Mouse (Mus musculus) spleen, adult 12 weeks (tissue): ENCODE data around the gene Tmem169.

ENCODE experiments used
- DNase-seq: peaks from one replicate; pipeline ENCODE4 v3.0.0; 2022; ENCODE audit warnings: low spot score

The Tmem169 gene

DNA sequence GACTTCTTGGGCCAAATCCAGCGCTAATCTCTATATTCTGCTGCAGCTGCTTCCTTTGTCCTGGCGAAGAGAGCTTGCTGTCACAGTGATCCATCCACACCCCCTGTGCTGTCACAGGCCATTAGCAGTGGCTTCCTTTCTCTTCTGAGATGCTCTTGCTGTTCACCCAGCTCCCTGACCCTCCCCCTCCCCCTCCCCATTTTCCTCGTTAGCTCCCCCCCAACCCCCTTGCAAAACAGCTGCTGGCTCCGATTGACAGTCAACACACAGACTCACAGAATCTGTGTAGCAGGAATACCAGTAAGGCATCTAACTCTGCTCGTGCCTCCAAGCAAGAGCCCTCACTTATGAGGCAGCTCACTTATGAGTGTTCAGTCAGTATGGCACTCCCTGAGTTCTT lies 2.7 kb downstream of the Tmem169 start:
- DNase-seq: no peak

DNA sequence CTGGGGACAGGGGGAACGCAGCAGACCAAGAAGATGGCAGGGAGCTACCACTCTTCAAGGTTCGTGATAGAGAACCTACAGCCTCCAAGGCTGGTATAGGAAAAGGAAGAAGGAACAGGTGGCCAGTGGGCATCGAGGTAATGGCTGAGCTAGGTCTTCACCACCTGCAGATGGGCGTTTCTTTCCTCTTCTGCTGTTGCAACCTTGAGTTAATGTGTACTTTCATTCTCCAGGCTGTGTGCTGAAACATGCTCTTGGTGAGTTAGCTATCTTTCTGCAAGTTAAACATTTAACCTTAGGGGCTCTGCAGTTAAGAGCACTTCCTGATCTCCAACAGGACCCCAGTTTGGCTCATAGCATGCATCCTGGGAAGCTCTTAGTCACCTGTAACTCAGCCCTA lies 3.7 kb downstream of the Tmem169 start:
- no peak for DNase-seq

- DNase-seq: no peak
Measured at GRCm38 (mm10) chr1:72288527-72289150, 4.5 kb downstream of the Tmem169 start.

GRCm38 (mm10) chr1:72290896-72291295 lies 6.7 kb downstream of the Tmem169 start:
- no peak for DNase-seq

DNA sequence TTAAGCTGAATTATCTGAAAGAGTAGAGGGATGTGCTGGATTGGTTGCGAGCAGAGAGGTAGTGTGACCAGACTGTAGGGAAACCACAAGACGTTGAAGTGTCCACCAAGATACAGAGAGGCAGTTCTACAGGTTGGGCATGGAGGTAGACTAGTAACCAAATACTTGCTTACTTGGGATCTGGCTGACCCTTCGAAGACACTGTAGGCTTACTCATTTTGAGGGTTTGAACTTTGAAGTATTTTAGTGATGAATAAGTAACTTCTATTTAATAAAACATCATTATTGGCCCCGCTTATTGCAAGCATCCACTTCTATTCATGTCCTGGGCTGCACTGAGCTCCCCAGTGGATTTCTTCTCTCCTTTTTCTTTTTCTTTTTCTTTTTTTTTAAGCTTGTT lies 7.3 kb downstream of the Tmem169 start:
- no peak for DNase-seq

DNA sequence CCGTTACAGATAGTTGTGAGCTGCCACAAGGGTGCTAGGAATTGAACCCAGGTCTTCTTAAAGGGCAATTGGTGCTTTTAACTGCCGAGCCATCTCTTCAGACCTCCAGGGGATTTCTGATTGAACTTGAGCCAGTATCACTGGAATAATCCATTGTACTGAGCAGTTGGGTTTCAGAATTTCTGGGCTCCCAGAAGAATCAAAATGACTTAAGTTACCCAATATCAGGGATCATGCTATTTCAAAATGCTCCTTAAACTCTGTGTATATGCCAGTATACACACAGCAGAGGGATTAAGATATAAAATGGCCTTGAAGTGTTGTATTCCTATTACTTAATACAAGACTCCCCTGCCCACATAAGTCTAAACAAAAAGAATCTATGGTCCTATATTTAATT lies 7.8 kb downstream of the Tmem169 start:
- no peak for DNase-seq

GRCm38 (mm10) chr1:72293869-72294663 lies 9.9 kb downstream of the Tmem169 start:
- DNase-seq: no peak

DNA sequence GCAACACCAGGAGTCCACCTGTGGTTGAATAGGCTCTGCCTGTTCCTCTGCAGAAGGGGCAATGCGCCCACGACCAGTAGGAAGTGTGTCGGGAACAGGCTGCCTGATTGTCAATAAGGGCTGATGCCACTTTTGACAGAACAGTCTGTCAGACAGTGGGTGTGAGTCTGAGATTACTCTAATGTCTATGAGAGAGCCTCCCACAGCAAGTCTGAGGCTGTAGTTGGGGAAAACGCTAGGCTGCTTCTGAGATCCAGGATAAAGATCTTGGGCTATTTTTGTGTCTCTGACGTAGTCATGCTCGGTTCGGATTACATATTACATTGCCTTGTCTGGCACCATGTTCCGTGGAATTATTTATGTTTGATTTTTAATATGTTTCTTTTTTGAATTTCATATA lies 11.6 kb downstream of the Tmem169 start:
- DNase-seq: no peak

GRCm38 (mm10) chr1:72301845-72302244 lies 17.7 kb downstream of the Tmem169 start:
- no peak for DNase-seq

- DNase-seq: no peak
Measured at GRCm38 (mm10) chr1:72306241-72306640, 22.1 kb downstream of the Tmem169 start.

DNA sequence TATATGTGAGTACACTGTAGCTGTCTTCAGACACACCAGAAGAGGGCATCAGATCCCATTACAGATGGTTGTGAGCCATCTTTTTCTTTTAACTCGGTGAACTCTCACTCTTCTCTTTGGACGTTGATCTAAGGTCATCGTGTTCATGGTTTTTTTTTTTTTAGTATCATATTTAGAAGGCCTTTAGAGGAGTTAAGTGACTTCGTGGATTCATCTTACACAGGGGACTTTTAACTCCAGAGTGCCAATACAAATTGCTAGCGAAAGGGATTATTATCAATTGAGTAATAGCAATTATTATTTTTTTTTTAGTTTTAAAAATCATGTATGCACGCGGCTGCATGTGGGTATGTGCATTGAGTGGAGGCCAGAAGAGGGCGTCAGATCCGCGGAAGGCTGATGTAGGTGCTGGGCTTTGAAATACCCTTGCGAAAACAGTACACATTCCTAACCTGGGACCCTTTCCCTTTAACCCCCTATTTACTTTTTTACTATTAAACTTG lies 22.6 kb downstream of the Tmem169 start:
- no peak for DNase-seq

DNA sequence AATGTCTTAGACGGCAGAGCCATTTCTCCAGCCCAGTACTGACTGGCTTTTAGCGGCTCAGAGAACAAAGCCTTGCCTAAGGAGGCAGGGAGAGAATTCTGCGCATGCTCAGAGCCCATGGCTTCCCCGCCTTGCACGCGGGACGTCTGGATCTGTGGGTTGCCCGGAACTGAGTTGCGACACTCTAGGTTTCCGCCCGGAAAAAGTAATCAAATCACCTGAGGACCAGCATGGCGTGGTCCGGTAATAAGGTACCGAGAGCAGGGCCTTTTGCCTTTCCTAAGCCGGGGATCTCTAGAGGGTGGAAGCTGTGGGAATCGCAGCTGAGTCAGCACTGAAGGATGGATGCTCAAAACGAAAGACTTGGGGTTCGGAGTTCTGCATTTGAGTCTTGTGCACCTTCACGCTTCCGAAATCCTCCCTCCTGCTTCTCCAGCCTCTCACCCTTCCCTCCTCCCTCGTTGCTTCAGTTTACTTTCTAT lies 23.2 kb downstream of the Tmem169 start, which contains the start of gene Xrcc5:
Gene Xrcc5, plus strand, starts transcription at position 105 of the 482 bp plus-strand sequence.
- DNase-seq: peak; percentile 75

GRCm38 (mm10) chr1:72308919-72309318 lies 24.8 kb downstream of the Tmem169 start:
- DNase-seq: no peak

DNA sequence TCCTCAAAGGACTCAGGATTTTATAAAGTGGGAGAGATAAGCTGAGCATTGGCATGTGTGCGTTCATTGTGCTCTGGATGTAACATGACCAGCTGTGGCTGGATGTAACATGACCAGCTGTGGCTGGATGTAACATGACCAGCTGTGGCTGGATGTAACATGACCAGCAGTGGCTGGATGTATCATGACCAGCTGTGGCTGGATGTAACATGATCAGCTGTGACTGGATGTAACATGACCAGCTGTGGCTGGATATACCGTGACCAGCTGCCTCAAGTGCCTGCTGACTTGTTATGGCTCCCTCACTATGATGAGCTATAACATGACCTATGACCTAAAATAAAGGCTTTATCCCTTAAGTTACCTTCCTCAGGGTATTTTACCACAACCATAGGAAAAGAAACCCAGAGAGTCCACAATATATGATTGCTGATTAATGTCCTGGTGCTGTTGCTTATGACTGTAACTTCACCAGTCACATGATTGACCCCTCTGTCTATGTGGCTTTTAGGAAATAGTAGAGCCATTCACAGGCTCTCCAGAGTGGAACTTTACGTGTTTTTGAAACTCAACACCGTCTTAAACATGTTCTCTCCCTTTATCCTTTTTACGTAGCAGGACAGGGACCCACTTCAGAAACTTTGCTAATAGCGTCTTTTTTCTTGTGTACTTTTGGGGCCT lies 25.7 kb downstream of the Tmem169 start:
- DNase-seq: no peak

DNA sequence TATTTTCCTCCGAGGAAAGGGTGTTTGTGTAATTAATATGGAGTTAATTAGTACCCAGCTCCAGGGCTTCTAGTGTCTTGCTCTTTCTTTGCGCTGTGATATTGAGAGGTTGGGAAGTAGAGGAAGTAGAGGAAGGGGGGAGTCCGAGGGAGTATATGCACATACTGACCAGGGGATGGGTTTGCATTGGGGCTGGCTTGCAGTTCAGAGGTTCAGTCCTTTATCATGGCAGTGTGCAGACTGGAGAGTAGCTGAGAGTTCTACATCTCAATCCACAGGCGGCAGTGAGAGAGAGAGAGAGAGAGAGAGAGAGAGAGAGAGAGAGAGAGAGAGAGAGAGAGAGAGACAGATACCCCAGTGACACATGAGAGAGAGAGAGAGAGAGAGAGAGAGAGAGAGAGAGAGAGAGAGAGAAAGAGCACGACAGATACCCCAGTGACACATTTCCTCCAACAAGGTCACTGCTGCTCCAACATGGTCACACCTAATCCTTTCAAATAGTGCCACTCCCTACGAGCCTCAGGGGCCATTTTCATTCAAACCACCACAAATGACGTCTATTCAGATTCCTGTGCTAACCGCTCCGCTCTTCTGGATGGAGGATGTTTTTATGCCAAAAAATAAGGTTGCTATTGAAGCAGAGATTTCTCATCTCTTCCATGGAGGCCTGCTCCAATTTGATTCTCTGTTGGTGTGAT lies 28.7 kb downstream of the Tmem169 start:
- DNase-seq: no peak

GRCm38 (mm10) chr1:72313399-72314039 lies 29.4 kb downstream of the Tmem169 start:
- DNase-seq: no peak

- DNase-seq: no peak
Measured at GRCm38 (mm10) chr1:72315447-72315846, 31.3 kb downstream of the Tmem169 start.

DNA sequence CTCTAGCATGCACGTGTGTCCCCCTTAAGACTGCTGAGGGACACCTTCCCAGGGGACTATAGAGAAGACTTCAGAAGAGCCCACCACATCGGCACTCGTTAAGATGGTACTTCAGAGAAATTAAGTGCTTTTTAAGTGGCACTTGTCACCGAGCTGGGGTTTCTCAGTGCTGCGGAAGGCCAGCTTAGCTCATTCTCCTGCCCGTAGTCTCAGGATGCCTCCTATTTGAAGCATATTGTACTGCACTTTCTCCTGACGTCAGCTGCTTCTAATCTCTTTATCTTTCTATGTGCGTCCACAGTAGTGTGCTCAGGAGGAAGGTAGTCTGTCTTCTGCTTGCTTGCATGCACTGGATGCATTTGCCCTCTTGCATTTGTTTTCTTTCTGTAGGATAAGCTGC lies 32.2 kb downstream of the Tmem169 start:
- no peak for DNase-seq

DNA sequence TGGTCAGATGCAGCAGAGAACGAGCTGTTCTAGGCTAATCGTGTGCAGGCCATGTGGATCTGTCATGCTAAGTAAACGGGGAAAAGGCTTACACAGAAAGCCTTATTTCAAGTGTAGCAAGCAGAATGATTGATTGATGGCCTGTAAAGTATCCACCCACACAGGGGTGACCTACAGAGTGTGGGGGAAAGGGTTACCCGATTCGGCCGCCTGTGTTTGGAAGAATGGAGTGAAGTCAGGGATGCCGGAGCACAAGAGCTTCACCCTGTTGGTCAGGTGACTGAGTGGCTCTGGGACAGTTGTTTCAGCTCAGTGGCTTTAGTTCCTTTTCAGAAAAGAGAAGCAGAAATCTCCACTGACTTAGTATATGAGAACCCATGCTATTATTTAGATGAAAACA lies 32.7 kb downstream of the Tmem169 start:
- DNase-seq: no peak

GRCm38 (mm10) chr1:72320759-72321158 lies 36.6 kb downstream of the Tmem169 start:
- no peak for DNase-seq

DNA sequence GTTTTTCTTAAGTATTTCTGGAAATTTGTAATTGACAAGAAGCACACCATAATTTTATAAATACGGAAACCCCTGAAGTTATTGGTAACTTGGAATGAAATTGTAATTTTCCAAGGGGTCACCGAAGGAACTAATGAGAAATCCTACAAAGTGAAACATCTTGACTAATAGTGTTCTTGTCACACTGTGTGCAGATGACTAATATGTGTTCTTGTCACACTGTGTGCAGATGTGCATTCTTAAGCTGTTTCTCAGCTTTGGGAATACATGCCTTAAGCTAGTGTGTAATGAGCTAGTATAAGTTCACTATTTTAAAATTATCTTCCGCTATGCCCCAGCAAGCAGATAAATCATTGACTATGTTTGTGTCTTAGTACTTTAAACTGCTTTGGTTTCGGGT lies 39.1 kb downstream of the Tmem169 start:
- DNase-seq: no peak
